Mouse (Mus musculus) limb, embryonic 11.5 days (tissue): ENCODE measurements around the gene Ankrd1. TPM values are rescaled to one million over a fixed set of nuclear protein-coding genes. Genes with fewer than 3 reads are reported as not detected.

ENCODE experiments used
- ATAC-seq: fragments of 200-750 bp; cut with Nextera tagmentation; 2 replicates; pipeline ENCODE4 v1.8.0; 2017; ENCODE audit warnings: low read depth; ENCODE audit not compliant: insufficient number of reproducible peaks, low FRiP score, low TSS enrichment
- DNase-seq: peaks from one replicate; pipeline ENCODE4 v3.0.0-alpha.2; 2015; ENCODE audit warnings: low spot score
- H3K27ac ChIP-seq: fragments of 300-500 bp; sonication (generic); replicated peaks from 2 replicates; pipeline ENCODE4 v1.5.1; 2014; ENCODE audit warnings: low read depth, mild to moderate bottlenecking, low read length
- H3K27me3 ChIP-seq: fragments of 300-500 bp; sonication (generic); 2 replicates; pipeline ENCODE4 v1.6.1; 2014; ENCODE audit warnings: mild to moderate bottlenecking, low read length, mixed read lengths; ENCODE audit not compliant: control insufficient read depth, insufficient read depth
- H3K36me3 ChIP-seq: fragments of 300-500 bp; sonication (generic); 2 replicates; pipeline ENCODE4 v1.6.1; 2014; ENCODE audit warnings: mild to moderate bottlenecking, low read length, moderate library complexity, mixed read lengths; ENCODE audit not compliant: control insufficient read depth, insufficient read depth
- H3K4me1 ChIP-seq: fragments of 300-500 bp; sonication (generic); 2 replicates; pipeline ENCODE4 v1.6.1; 2014; ENCODE audit warnings: low read length, mixed read lengths; ENCODE audit not compliant: control insufficient read depth, insufficient read depth
- H3K4me2 ChIP-seq: fragments of 300-500 bp; sonication (generic); 2 replicates; pipeline ENCODE4 v1.6.1; 2014; ENCODE audit warnings: low read depth, mild to moderate bottlenecking, moderate library complexity; ENCODE audit not compliant: severe bottlenecking
- H3K4me3 ChIP-seq: fragments of 300-500 bp; sonication (generic); 2 replicates; pipeline ENCODE4 v1.5.1; 2014; ENCODE audit warnings: low read depth, low read length
- H3K9ac ChIP-seq: fragments of 300-500 bp; sonication (generic); 2 replicates; pipeline ENCODE4 v1.6.1; 2014; ENCODE audit warnings: mild to moderate bottlenecking, low read length
- H3K9me3 ChIP-seq: fragments of 300-500 bp; sonication (generic); 2 replicates; pipeline ENCODE4 v1.6.1; 2016; ENCODE audit warnings: low read length; ENCODE audit not compliant: control insufficient read depth
- WGBS: fragments of 180-500 bp; shearing (Covaris S2); extraction: QIAGEN DNeasy Blood & Tissue Kit; methylation state at CpG from one replicate; pipeline ENCODE4 v1.1.7; 2014; 5-methylcytosine and 5-hydroxymethylcytosine counted together
- polyA plus RNA-seq: library from polyadenylated mRNA; unstranded; fragments of >200 nt; fragmentation: Nextera tagmentation; extraction: Ambion mirVana; gene quantifications from 2 replicates; pipeline ENCODE4 v1.2.1, GENCODE M21; 2014

Gene Ankrd1
- polyA plus RNA-seq, 1 experiment from 2014 or later = 0.80 TPM

- DNase-seq (no peak), ATAC-seq (no peak)
- no peak overlapping the region for H3K4me2 ChIP-seq
- no peaks in the 10 kb centered on the region for H3K9me3 ChIP-seq
- H3K27me3 ChIP-seq = no peaks in the 10 kb centered on the region
- peaks cover 14% of the 10 kb centered on the region; the same call in 1 of the 2 replicates for H3K36me3 ChIP-seq
- H3K4me1 ChIP-seq = no peaks in the 10 kb centered on the region
- no peak overlapping the region for H3K9ac ChIP-seq
- H3K4me3 ChIP-seq = no peak overlapping the region
- H3K27ac ChIP-seq = no peak overlapping the region
- WGBS = 97% methylated on average over 1 of the region's 1 CpGs
Observed at GRCm38 (mm10) chr19:36098265-36098664, 21.6 kb downstream of the Ankrd1 start.

- H3K4me2 ChIP-seq = no peak overlapping the region
- no peaks in the 10 kb centered on the region for H3K27me3 ChIP-seq
- H3K9ac ChIP-seq = no peak overlapping the region
- no peak overlapping the region for H3K4me3 ChIP-seq
- WGBS = 86% methylated on average over 3 of the region's 3 CpGs
- H3K9me3 ChIP-seq = no peaks in the 10 kb centered on the region
- peaks cover 14% of the 10 kb centered on the region; the same call in 1 of the 2 replicates for H3K36me3 ChIP-seq
- no peak overlapping the region for H3K27ac ChIP-seq
- ATAC-seq (no peak), DNase-seq (no peak)
- no peaks in the 10 kb centered on the region for H3K4me1 ChIP-seq
Observed at GRCm38 (mm10) chr19:36097194-36097593, 22.7 kb downstream of the Ankrd1 start.

GRCm38 (mm10) chr19:36090781-36091180 lies 29.1 kb downstream of the Ankrd1 start:
- DNase-seq (no peak), ATAC-seq (no peak)
- no peak overlapping the region for H3K9ac ChIP-seq
- peaks cover under 1% of the 10 kb centered on the region; the same call in 1 of the 2 replicates for H3K36me3 ChIP-seq
- no peaks in the 10 kb centered on the region for H3K4me1 ChIP-seq
- 57% methylated on average over 5 of the region's 5 CpGs for WGBS
- no peaks in the 10 kb centered on the region for H3K27me3 ChIP-seq
- H3K27ac ChIP-seq = no peak overlapping the region
- H3K4me2 ChIP-seq = no peak overlapping the region
- H3K4me3 ChIP-seq = no peak overlapping the region
- no peaks in the 10 kb centered on the region for H3K9me3 ChIP-seq

- peak; percentile 91 for ATAC-seq
- H3K27me3 ChIP-seq = no peaks in the 10 kb centered on the region
- H3K9me3 ChIP-seq = no peaks in the 10 kb centered on the region
- no peaks in the 10 kb centered on the region for H3K36me3 ChIP-seq
- peak; percentile 87 for DNase-seq
- H3K9ac ChIP-seq = peak within 1 kb of the TSS; percentile 73
- H3K4me3 ChIP-seq = peak within 1 kb of the TSS; percentile 62
- peak within 1 kb of the TSS; percentile 66 for H3K4me2 ChIP-seq
- H3K4me1 ChIP-seq = no peaks in the 10 kb centered on the region
- H3K27ac ChIP-seq = no peak within 1 kb of the TSS
- 3% methylated on average over 34 of the region's 34 CpGs for WGBS
Observed at GRCm38 (mm10) chr19:36083262-36084225, 36.4 kb downstream of the Ankrd1 start, which contains the start of gene Rpp30. Gene Rpp30 (plus strand): TSS chr19:36083716.

- no peak overlapping the region for H3K27ac ChIP-seq
- peak; percentile 43 for DNase-seq
Observed at GRCm38 (mm10) chr19:36082606-36083261, 37.2 kb downstream of the Ankrd1 start.

GRCm38 (mm10) chr19:36062801-36063529 lies 56.9 kb downstream of the Ankrd1 start:
- H3K4me2 ChIP-seq = no peak overlapping the region
- H3K9ac ChIP-seq = no peak overlapping the region
- H3K36me3 ChIP-seq = no peaks in the 10 kb centered on the region
- no peak overlapping the region for H3K27ac ChIP-seq
- no peaks in the 10 kb centered on the region for H3K4me1 ChIP-seq
- DNase-seq = no peak
- no peak for ATAC-seq
- no peaks in the 10 kb centered on the region for H3K9me3 ChIP-seq
- no peak overlapping the region for H3K4me3 ChIP-seq
- peaks cover 4% of the 10 kb centered on the region for H3K27me3 ChIP-seq
- 80% methylated on average over 2 of the region's 2 CpGs for WGBS

More at GRCm38 (mm10) chr19:36082606-36083261, 37.2 kb downstream of the Ankrd1 start:
- peak overlapping the region; percentile 56 for H3K4me2 ChIP-seq
- WGBS = 49% methylated on average over 7 of the region's 7 CpGs
- peak overlapping the region; percentile 53 for H3K9ac ChIP-seq
- H3K36me3 ChIP-seq = no peaks in the 10 kb centered on the region
- H3K9me3 ChIP-seq = no peaks in the 10 kb centered on the region
- no peaks in the 10 kb centered on the region for H3K4me1 ChIP-seq
- peak overlapping the region; percentile 62 for H3K4me3 ChIP-seq
- H3K27me3 ChIP-seq = no peaks in the 10 kb centered on the region
- peak; percentile 72; the same call in 1 of the 2 replicates for ATAC-seq
